Mouse (Mus musculus): ENCODE measurements at regions not wholly inside any gene's neighbourhood (a gene's known extent, or its start where the extent isn't known, plus 50 kb on each side); places are given as distances from the start of the nearest gene placed in this dataset.

DNA sequence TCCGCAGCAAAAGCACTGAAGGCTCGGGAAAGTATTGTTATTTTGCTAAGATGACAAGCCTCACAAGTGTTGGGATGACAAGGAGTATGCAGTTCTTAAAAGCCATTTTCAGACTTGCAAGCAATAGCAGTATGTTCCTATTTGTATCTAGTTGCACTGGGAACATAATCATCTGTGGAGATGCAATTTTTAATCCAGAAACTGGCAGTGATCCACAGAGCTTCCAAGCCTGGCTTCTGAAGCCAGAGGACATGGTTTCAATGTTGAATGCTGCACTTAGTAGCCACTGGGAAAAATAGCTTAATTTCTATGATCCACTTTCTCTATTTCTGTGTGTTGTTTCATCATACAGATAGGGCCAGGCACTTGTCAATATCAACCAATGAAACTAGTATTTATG, 915.3 kb downstream of the Slc22a22 start:
- TF ChIP-seq POLR2AphosphoS2 (IDR thresholded peaks at IDR 0.05; ENCODE audit: insufficient read length, low read depth) (no peak), MYOD1 (IDR thresholded peaks at IDR 0.05; ENCODE audit: control insufficient read depth in 1 of 3, insufficient read length in 2 of 3, low read depth in 2 of 3) (no peak), POLR2A (IDR thresholded peaks at IDR 0.05; ENCODE audit: insufficient read length, low read depth) (no peak), MYOG (IDR thresholded peaks at IDR 0.05; ENCODE audit: control insufficient read depth in 1 of 3, insufficient read depth in 1 of 3, insufficient read length in 2 of 3, low read depth in 2 of 3) (no peak), CEBPB (IDR thresholded peaks at IDR 0.05; ENCODE audit: insufficient read depth, poor library complexity, severe bottlenecking) (no peak)
